In the genomic region with DNA sequence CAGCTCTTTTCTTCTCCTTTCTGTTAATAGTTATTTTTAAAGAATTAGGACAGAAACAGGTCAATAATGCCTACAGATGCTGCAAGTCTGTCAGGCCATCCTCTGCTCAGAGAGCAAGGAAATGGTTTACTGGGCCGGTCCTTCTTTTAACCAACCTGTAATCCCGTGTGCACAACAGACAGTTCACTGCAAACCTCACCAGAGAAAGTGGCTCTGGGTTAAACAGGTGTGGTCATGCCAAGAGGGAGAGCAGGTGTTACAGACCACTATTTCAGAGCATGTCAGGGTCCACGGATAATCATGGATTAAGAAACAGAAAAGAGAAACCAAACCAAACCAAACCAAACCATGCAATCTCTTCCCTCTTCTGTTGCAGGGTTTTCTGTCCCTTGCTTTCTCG, we compare ENCODE assay signal across 21 mouse cellular contexts. TPM values are rescaled to one million over a fixed set of nuclear protein-coding genes. Genes with fewer than 3 reads are reported as not detected.
A peak's percentile ranks its signal among the peaks of the same experiment; 100 is the strongest.
DNase-seq lines count a peak whose midpoint lies in the region; ATAC-seq lines count a peak whose summit lies in the region.
"Had no signal": no experiment of that assay in that cellular context is flagged by ENCODE, and none has a peak within 500 bp of the region (broad histone marks: within the 10 kb centered on the region; RNA-seq: fewer than 3 reads in every experiment).

No protein-coding gene starts in this region.

- peaks cover 21% of the 10 kb centered on the region for H3K27me3 ChIP-seq in forebrain, embryonic 10.5 days (ENCODE audit: poor library complexity, severe bottlenecking)
- H3K27me3 ChIP-seq in forebrain, embryonic 16.5 days (replicated peaks; ENCODE audit: control insufficient read depth, insufficient read depth, low read length), result no peaks in the 10 kb centered on the region
- no peaks in the 10 kb centered on the region; the same call in 1 of the 2 replicates for H3K27me3 ChIP-seq in heart, embryonic 11.5 days (ENCODE audit: control insufficient read depth, insufficient read depth, low read length)
- H3K27me3 ChIP-seq in midbrain, embryonic 11.5 days (ENCODE audit: control insufficient read depth, insufficient read depth, low read length), result no peaks in the 10 kb centered on the region
- no peaks in the 10 kb centered on the region for H3K27me3 ChIP-seq in midbrain, embryonic 13.5 days
- H3K27me3 ChIP-seq: CH12.LX, Patski had no signal

- peaks cover 35% of the 10 kb centered on the region for H3K4me1 ChIP-seq in forebrain, embryonic 10.5 days
- H3K4me1 ChIP-seq in forebrain, embryonic 16.5 days (replicated peaks; ENCODE audit: control insufficient read depth, insufficient read depth, low read length), result peaks cover 25% of the 10 kb centered on the region
- no peaks in the 10 kb centered on the region for H3K4me1 ChIP-seq in heart, embryonic 11.5 days (ENCODE audit: control insufficient read depth, insufficient read depth, low read length)
- H3K4me1 ChIP-seq in midbrain, embryonic 11.5 days (ENCODE audit: control insufficient read depth, insufficient read depth, low read length), result peaks cover 2% of the 10 kb centered on the region; the same call in 1 of the 2 replicates
- peaks cover 4% of the 10 kb centered on the region for H3K4me1 ChIP-seq in midbrain, embryonic 13.5 days (replicated peaks)

- 75% methylated on average over 4 of the region's 4 CpGs for WGBS in forebrain, embryonic 10.5 days
- 72% methylated on average over 4 of the region's 4 CpGs for WGBS in forebrain, embryonic 16.5 days
- WGBS in heart, embryonic 11.5 days (ENCODE audit: insufficient replicate concordance), result 80% methylated on average over 4 of the region's 4 CpGs
- 78% methylated on average over 4 of the region's 4 CpGs for WGBS in midbrain, embryonic 11.5 days
- WGBS in midbrain, embryonic 13.5 days, result 84% methylated on average over 4 of the region's 4 CpGs

- H3K27ac ChIP-seq in forebrain, embryonic 10.5 days, result no peak overlapping the region
- no peak overlapping the region for H3K27ac ChIP-seq in forebrain, embryonic 16.5 days (ENCODE audit: low read length)
- no peak overlapping the region for H3K27ac ChIP-seq in heart, embryonic 11.5 days (ENCODE audit: low read depth, low read length)
- H3K27ac ChIP-seq in midbrain, embryonic 11.5 days (ENCODE audit: low read depth, low read length), result no peak overlapping the region
- H3K27ac ChIP-seq in midbrain, embryonic 13.5 days, result no peak overlapping the region

- peak; percentile 11 for DNase-seq in forebrain, embryonic 10.5 days (ENCODE audit: extremely low spot score, low spot score)
- DNase-seq in heart, adult 11 months, result peak; percentile 53
- peak; percentile 51 for DNase-seq in midbrain, embryonic 11.5 days (ENCODE audit: low spot score, missing footprints)
- DNase-seq: adrenal gland, adult 2 months; adrenal gland, adult 8-10 months; adrenal gland, postnatal 10 days; adrenal gland, postnatal 14 days; adrenal gland, postnatal 25 days; adrenal gland, postnatal 36 days; B cell, adult 2 months; cerebellum, adult 11 months; cerebellum, adult 11-12 months; cerebellum, adult 18-20 months had no signal

- no peak overlapping the region for H3K4me3 ChIP-seq in forebrain, embryonic 10.5 days
- H3K4me3 ChIP-seq in forebrain, embryonic 16.5 days (replicated peaks; ENCODE audit: low read length), result no peak overlapping the region
- H3K4me3 ChIP-seq in heart, embryonic 11.5 days (ENCODE audit: low read depth, low read length), result no peak overlapping the region
- no peak overlapping the region for H3K4me3 ChIP-seq in midbrain, embryonic 11.5 days (ENCODE audit: low read depth, low read length)
- no peak overlapping the region for H3K4me3 ChIP-seq in midbrain, embryonic 13.5 days (replicated peaks)

- no peak for ATAC-seq in forebrain, embryonic 16.5 days
- ATAC-seq in heart, embryonic 11.5 days (replicated peaks; ENCODE audit: insufficient number of reproducible peaks, low FRiP score, low TSS enrichment), result no peak
- ATAC-seq in midbrain, embryonic 11.5 days (ENCODE audit: low FRiP score), result no peak
- ATAC-seq in midbrain, embryonic 13.5 days, result no peak
- ATAC-seq: activated CD4-positive, CD25-positive, alpha-beta regulatory T cell, adult 4 months; CD4-positive, CD25-positive, alpha-beta regulatory T cell, adult 4 months; Patski had no signal

- no peaks in the 10 kb centered on the region for H3K9me3 ChIP-seq in forebrain, embryonic 10.5 days
- no peaks in the 10 kb centered on the region for H3K9me3 ChIP-seq in forebrain, embryonic 16.5 days (ENCODE audit: control insufficient read depth, low read length)
- no peaks in the 10 kb centered on the region for H3K9me3 ChIP-seq in heart, embryonic 11.5 days (replicated peaks; ENCODE audit: control insufficient read depth, low read length)
- H3K9me3 ChIP-seq in midbrain, embryonic 11.5 days (ENCODE audit: control insufficient read depth, low read length), result no peaks in the 10 kb centered on the region
- no peaks in the 10 kb centered on the region for H3K9me3 ChIP-seq in midbrain, embryonic 13.5 days
- H3K9me3 ChIP-seq: G1E had no signal

- no peak overlapping the region for H3K4me2 ChIP-seq in forebrain, embryonic 16.5 days (ENCODE audit: low read length)
- no peak overlapping the region for H3K4me2 ChIP-seq in heart, embryonic 11.5 days
- no peak overlapping the region for H3K4me2 ChIP-seq in midbrain, embryonic 11.5 days
- H3K4me2 ChIP-seq in midbrain, embryonic 13.5 days (replicated peaks), result no peak overlapping the region

- no peaks in the 10 kb centered on the region for H3K36me3 ChIP-seq in forebrain, embryonic 10.5 days (replicated peaks)
- H3K36me3 ChIP-seq in forebrain, embryonic 16.5 days (ENCODE audit: control insufficient read depth, insufficient read depth), result 0 out of 2 replicates have a peak, but pooled peaks cover 2% of the 10 kb centered on the region
- no peaks in the 10 kb centered on the region for H3K36me3 ChIP-seq in heart, embryonic 11.5 days (ENCODE audit: control insufficient read depth, insufficient read depth, low read length)
- no peaks in the 10 kb centered on the region for H3K36me3 ChIP-seq in midbrain, embryonic 11.5 days (ENCODE audit: control insufficient read depth, insufficient read depth, low read length)
- no peaks in the 10 kb centered on the region for H3K36me3 ChIP-seq in midbrain, embryonic 13.5 days
- H3K36me3 ChIP-seq: G1E had no signal

- H3K9ac ChIP-seq in forebrain, embryonic 16.5 days (replicated peaks; ENCODE audit: low read depth, low read length), result no peak overlapping the region
- H3K9ac ChIP-seq in heart, embryonic 11.5 days (ENCODE audit: low read depth, low read length), result no peak overlapping the region
- no peak overlapping the region for H3K9ac ChIP-seq in midbrain, embryonic 11.5 days (ENCODE audit: low read length)
- H3K9ac ChIP-seq in midbrain, embryonic 13.5 days (replicated peaks), result no peak overlapping the region

RNA-seq across cellular contexts. Expression of a gene that starts 17.8 kb away (rescaled TPM):
- 4.1 and 4.7 TPM in 2 replicates for polyA plus RNA-seq in forebrain, embryonic 10.5 days (2016; fragmentation: Nextera tagmentation; extraction: Ambion mirVana)
- polyA plus RNA-seq in forebrain, embryonic 16.5 days (2015; fragmentation: Nextera tagmentation; extraction: Ambion mirVana), result 78.5 and 86.5 TPM in 2 replicates
- 0.76 and 1.0 TPM in 2 replicates for polyA plus RNA-seq in heart, embryonic 11.5 days (2014; fragmentation: Nextera tagmentation; extraction: Ambion mirVana)
- polyA plus RNA-seq in midbrain, embryonic 11.5 days (2014; fragmentation: Nextera tagmentation; extraction: Ambion mirVana), result 1.4 and 2.7 TPM in 2 replicates
- polyA plus RNA-seq in midbrain, embryonic 13.5 days (2015; fragmentation: Nextera tagmentation; extraction: Ambion mirVana), result 15.5 and 19.0 TPM in 2 replicates
- polyA plus RNA-seq: G1E had no signal
